Mouse (Mus musculus): ENCODE data around the gene Stra6l. TPM values are rescaled to one million over a fixed set of nuclear protein-coding genes. Genes with fewer than 3 reads are reported as not detected.

The Stra6l gene
- polyA plus RNA-seq, 1 experiment from 2014 or later: 0.16 TPM

GRCm38 (mm10) chr4:45896425-45897081, 48.1 kb downstream of the Stra6l start:
- no peak overlapping the region for H3K27ac ChIP-seq
- WGBS: 15% methylated on average over 16 of the region's 16 CpGs
- no peak overlapping the region for H3K4me3 ChIP-seq
- peaks cover 18% of the 10 kb centered on the region; the same call in 1 of the 2 replicates for H3K27me3 ChIP-seq (ENCODE audit: poor library complexity, severe bottlenecking)
- DNase-seq (ENCODE audit: extremely low spot score, low spot score): no peak
- no peaks in the 10 kb centered on the region for H3K9me3 ChIP-seq
- H3K36me3 ChIP-seq (replicated peaks): no peaks in the 10 kb centered on the region
- peaks cover 9% of the 10 kb centered on the region for H3K4me1 ChIP-seq

- Histone ChIP-seq H3K27ac (no peak overlapping the region), H3K4me3 (no peak overlapping the region), H3K9me3 (no peaks in the 10 kb centered on the region), H3K4me1 (peaks cover 9% of the 10 kb centered on the region), H3K27me3 (ENCODE audit: poor library complexity, severe bottlenecking) (peaks cover 18% of the 10 kb centered on the region; the same call in 1 of the 2 replicates), H3K36me3 (replicated peaks) (no peaks in the 10 kb centered on the region)
- DNase-seq (ENCODE audit: extremely low spot score, low spot score): no peak
- 69% methylated on average over 5 of the region's 5 CpGs for WGBS
Measured at GRCm38 (mm10) chr4:45898413-45898812, 49.9 kb downstream of the Stra6l start.

DNA sequence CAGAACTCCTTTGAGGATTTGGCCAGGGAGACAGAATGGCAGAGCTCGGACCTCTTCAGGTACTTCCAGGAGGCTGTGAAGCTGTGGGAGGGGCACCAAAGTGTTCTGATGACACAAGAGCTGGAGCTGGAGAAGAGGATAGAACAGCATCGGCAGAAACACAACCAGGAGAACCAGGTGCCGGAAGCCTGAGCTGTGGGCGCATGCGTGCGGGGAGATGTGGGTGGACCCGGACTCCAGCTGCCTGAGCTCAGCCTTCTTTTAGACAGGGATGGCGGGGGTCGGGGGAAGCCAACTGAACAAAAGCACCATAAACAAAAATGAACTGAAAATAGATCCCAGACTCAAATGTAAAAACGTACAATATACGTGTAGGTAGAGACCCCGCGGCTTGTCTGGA, 60.8 kb downstream of the Stra6l start:
- 92% methylated on average over 13 of the region's 13 CpGs for WGBS

GRCm38 (mm10) chr4:45909924-45910323, 61.5 kb downstream of the Stra6l start:
- 87% methylated on average over 4 of the region's 4 CpGs for WGBS
- Histone ChIP-seq H3K4me3 (no peak overlapping the region), H3K9me3 (no peaks in the 10 kb centered on the region), H3K27me3 (ENCODE audit: poor library complexity, severe bottlenecking) (no peaks in the 10 kb centered on the region), H3K27ac (no peak overlapping the region), H3K36me3 (replicated peaks) (no peaks in the 10 kb centered on the region), H3K4me1 (no peaks in the 10 kb centered on the region)
- DNase-seq (ENCODE audit: extremely low spot score, low spot score): no peak

More for the DNA sequence above, 60.8 kb downstream of the Stra6l start:
- Histone ChIP-seq H3K4me1 (no peaks in the 10 kb centered on the region), H3K27me3 (ENCODE audit: poor library complexity, severe bottlenecking) (no peaks in the 10 kb centered on the region), H3K4me3 (no peak overlapping the region), H3K9me3 (no peaks in the 10 kb centered on the region), H3K36me3 (replicated peaks) (no peaks in the 10 kb centered on the region), H3K27ac (no peak overlapping the region)
- no peak for DNase-seq (ENCODE audit: extremely low spot score, low spot score)

DNA sequence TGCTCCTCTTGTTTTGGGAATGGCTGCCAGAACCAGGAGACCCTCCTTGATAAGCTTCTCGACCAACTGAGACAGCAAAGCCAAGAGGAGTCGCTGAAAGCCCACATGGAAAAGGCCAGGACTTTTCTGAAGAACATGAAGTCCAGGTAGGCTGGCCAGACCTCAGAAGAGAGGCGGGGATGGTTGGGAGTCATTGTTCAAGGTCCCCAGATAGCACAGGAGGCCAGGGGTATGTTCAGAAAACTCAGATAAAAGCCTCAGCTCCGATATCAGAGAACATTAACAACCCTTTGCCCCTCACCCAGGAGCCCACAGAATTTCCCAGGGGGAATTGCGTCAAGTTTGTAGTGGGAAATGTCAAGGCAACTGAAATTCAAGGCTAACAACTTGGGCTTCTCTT, 62.8 kb downstream of the Stra6l start:
- Histone ChIP-seq H3K36me3 (replicated peaks) (no peaks in the 10 kb centered on the region), H3K27me3 (ENCODE audit: poor library complexity, severe bottlenecking) (no peaks in the 10 kb centered on the region), H3K4me3 (no peak overlapping the region), H3K4me1 (no peaks in the 10 kb centered on the region), H3K9me3 (no peaks in the 10 kb centered on the region), H3K27ac (no peak overlapping the region)
- DNase-seq (ENCODE audit: extremely low spot score, low spot score): no peak
- WGBS: 88% methylated on average over 5 of the region's 5 CpGs

DNA sequence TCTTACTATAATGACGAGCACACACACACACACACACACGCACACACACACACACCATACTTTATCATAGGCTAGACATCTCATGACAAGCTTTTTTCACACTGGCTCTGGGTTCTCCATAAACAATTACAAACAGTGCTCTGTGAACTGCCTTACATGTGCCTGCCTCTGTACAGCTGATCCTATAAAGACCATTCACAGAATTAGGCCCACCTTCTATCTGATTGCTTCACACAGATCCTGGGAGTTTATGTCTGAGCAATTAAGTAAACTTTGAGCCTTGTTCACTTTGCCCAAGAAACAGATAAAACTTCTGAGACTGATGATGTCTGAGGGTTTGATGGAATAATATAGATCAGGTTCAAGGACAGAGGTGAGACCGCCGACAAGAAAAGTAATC, 63.4 kb downstream of the Stra6l start:
- Histone ChIP-seq H3K27me3 (ENCODE audit: poor library complexity, severe bottlenecking) (no peaks in the 10 kb centered on the region), H3K9me3 (no peaks in the 10 kb centered on the region), H3K27ac (no peak overlapping the region), H3K4me3 (no peak overlapping the region), H3K36me3 (replicated peaks) (no peaks in the 10 kb centered on the region), H3K4me1 (no peaks in the 10 kb centered on the region)
- 91% methylated on average over 4 of the region's 4 CpGs for WGBS
- DNase-seq (ENCODE audit: extremely low spot score, low spot score): no peak

- no peak for DNase-seq (ENCODE audit: extremely low spot score, low spot score)
- H3K36me3 ChIP-seq (replicated peaks): no peaks in the 10 kb centered on the region
- WGBS: 89% methylated on average over 7 of the region's 7 CpGs
- no peaks in the 10 kb centered on the region for H3K9me3 ChIP-seq
- no peaks in the 10 kb centered on the region for H3K4me1 ChIP-seq
- no peak overlapping the region for H3K4me3 ChIP-seq
- no peaks in the 10 kb centered on the region for H3K27me3 ChIP-seq (ENCODE audit: poor library complexity, severe bottlenecking)
- H3K27ac ChIP-seq: no peak overlapping the region
Measured at GRCm38 (mm10) chr4:45917091-45917490, 68.6 kb downstream of the Stra6l start.

DNA sequence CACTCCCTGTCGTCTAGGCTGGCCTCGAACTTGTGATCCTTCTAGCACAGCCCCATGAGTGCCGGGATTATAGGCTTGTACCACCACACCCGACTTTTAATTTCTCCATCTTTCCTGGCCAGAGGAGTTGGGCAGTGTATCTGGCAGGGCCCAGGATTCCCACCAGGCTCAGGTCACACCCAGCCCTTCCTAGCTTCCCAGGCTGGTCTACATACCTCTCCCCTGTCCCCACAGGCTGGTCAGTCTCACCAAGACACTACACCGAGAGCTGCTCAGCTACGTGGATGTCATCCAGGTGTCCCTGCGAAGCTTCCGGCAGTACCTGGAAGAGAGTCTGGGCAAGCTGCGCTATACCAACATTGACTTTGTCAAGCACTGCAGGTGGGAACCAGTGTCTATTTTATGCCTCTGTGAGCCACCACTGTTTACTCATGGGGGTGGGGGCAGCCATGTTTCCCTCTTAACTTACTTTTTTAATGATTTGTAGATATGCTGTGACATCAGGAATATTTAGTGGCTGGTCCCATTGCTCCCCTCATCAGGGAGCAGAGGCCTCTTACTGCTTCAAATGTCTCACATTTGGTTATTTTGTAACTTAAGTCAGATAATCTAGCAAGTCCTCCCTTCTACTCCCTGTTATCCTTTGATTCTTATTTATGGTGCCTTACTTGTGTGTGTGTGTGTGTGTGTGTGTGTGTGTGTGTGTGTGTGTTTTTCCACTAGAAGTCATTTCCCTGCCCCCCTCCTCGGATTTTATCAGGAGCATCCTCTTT, 73.4 kb downstream of the Stra6l start:
- Histone ChIP-seq H3K4me3 (no peak overlapping the region), H3K27ac (no peak overlapping the region), H3K27me3 (ENCODE audit: poor library complexity, severe bottlenecking) (no peaks in the 10 kb centered on the region), H3K4me1 (0 out of 2 replicates have a peak, but pooled peaks cover 5% of the 10 kb centered on the region), H3K36me3 (replicated peaks) (no peaks in the 10 kb centered on the region), H3K9me3 (no peaks in the 10 kb centered on the region)
- DNase-seq (ENCODE audit: extremely low spot score, low spot score): no peak
- 92% methylated on average over 10 of the region's 10 CpGs for WGBS

DNA sequence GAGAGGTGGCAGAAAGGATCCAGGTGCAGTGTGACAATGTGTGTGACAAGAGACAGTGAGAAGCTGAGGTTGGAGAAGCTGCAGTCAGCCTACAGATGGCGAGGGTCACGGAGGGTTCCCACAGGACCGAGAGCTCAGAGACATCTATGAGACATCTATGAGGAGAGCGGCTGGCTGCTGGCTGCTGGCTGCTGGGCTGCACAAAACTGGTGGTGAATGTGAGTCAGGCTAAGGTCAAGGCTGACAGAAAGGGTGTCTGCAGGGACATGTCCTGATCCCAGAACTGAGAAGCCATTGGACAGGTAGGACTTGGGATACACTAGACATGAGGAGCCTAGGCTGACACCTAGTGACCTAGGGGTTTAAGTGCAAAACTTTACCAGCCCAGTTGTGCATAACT, 75.5 kb downstream of the Stra6l start:
- 92% methylated on average over 4 of the region's 4 CpGs for WGBS
- Histone ChIP-seq H3K36me3 (replicated peaks) (no peaks in the 10 kb centered on the region), H3K4me3 (no peak overlapping the region), H3K27me3 (ENCODE audit: poor library complexity, severe bottlenecking) (no peaks in the 10 kb centered on the region), H3K9me3 (no peaks in the 10 kb centered on the region), H3K4me1 (0 out of 2 replicates have a peak, but pooled peaks cover 5% of the 10 kb centered on the region), H3K27ac (no peak overlapping the region)
- no peak for DNase-seq (ENCODE audit: extremely low spot score, low spot score)

DNA sequence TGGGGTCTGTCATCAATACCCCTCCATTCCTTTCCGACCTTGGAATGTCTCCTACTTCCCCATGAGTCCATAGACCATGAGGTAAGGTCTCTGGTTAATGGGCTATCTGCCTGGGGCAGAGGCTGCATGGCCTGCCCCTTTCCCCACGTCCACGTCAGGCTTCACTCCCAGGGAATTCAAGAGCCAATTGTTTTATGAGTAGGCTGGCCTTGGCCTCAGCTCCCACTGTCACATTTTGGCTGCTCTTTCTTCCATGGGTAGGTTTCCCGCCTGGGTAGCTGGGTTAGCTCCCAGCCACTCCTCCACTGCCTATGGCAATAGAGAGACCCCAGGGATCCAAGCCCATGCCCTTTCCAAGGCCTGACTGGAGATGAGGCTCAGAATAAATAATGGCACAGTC, 80.1 kb downstream of the Stra6l start:
- Histone ChIP-seq H3K4me1 (0 out of 2 replicates have a peak, but pooled peaks cover 5% of the 10 kb centered on the region), H3K9me3 (no peaks in the 10 kb centered on the region), H3K36me3 (replicated peaks) (no peaks in the 10 kb centered on the region), H3K4me3 (no peak overlapping the region), H3K27me3 (ENCODE audit: poor library complexity, severe bottlenecking) (no peaks in the 10 kb centered on the region), H3K27ac (no peak overlapping the region)
- WGBS: 91% methylated on average over 4 of the region's 4 CpGs
- DNase-seq (ENCODE audit: extremely low spot score, low spot score): no peak

Other genes with a start within 250 kb of the Stra6l start
- gene Aldh1b1, start 49.6 kb upstream of the Stra6l start, polyA plus RNA-seq (2016; fragmentation: Nextera tagmentation; extraction: Ambion mirVana): 3.6 and 4.3 TPM in 2 replicates
- gene Igfbpl1, start 21.7 kb upstream of the Stra6l start, polyA plus RNA-seq (2016; fragmentation: Nextera tagmentation; extraction: Ambion mirVana): 16.7 and 18.7 TPM in 2 replicates
- 0.09 TPM in 1 of 2 replicates, not detected in the other for gene Ccdc180, start 41.6 kb downstream of the Stra6l start, polyA plus RNA-seq (2016; fragmentation: Nextera tagmentation; extraction: Ambion mirVana)
- 9.1 and 9.3 TPM in 2 replicates for gene Tdrd7, start 116.7 kb downstream of the Stra6l start, polyA plus RNA-seq (2016; fragmentation: Nextera tagmentation; extraction: Ambion mirVana)
- gene Tmod1, start 190.3 kb downstream of the Stra6l start, polyA plus RNA-seq (2016; fragmentation: Nextera tagmentation; extraction: Ambion mirVana): 2.5 and 4.0 TPM in 2 replicates

Measured in forebrain, embryonic 10.5 days (tissue).